Mouse (Mus musculus): ENCODE results near the gene Spata18.

GRCm38 (mm10) chr5:73728651-73729050 is 77.5 kb downstream of the Spata18 start:
- TF ChIP-seq GATA1 (IDR thresholded peaks at IDR 0.05; ENCODE audit: borderline replicate concordance, low read length) (no peak), FLI1 (IDR thresholded peaks at IDR 0.05; ENCODE audit: low read length) (no peak)
